Mouse (Mus musculus): ENCODE measurements around the gene Coq8b. TPM values are rescaled to one million over a fixed set of nuclear protein-coding genes. Genes with fewer than 3 reads are reported as not detected.

Gene Coq8b
- total RNA-seq, 1 experiment from 2014 or later: 7.0 TPM

GRCm38 (mm10) chr7:27259271-27259721 is 26.5 kb downstream of the Coq8b start:
- ATAC-seq (replicated peaks; ENCODE audit: insufficient number of reproducible peaks, low FRiP score, low TSS enrichment, poor library complexity, severe bottlenecking): no peak

GRCm38 (mm10) chr7:27259771-27260170 is 26.9 kb downstream of the Coq8b start:
- no peak for ATAC-seq (replicated peaks; ENCODE audit: insufficient number of reproducible peaks, low FRiP score, low TSS enrichment, poor library complexity, severe bottlenecking)

DNA sequence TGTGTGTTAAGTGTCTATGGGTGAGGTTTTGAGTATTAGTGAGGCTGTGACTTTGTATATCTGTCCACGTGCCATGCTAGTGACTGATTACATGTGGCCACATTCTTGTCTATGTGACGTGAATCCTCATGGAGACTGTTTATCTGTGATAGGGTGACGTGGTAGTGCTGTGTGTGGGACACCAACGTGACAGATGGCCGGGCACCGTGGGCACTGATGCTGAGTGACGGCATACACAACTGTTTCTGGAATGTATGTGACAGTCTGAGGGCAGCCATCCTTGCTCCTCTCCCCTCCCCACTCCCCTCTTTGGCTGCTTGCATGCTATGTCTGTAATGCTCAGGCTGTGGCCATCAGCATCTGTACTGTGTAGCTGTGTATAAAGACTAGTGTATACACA is 28.0 kb downstream of the Coq8b start:
- no peak for ATAC-seq (replicated peaks; ENCODE audit: insufficient number of reproducible peaks, low FRiP score, low TSS enrichment, poor library complexity, severe bottlenecking)

GRCm38 (mm10) chr7:27261888-27262287 is 29.1 kb downstream of the Coq8b start:
- ATAC-seq (replicated peaks; ENCODE audit: insufficient number of reproducible peaks, low FRiP score, low TSS enrichment, poor library complexity, severe bottlenecking): no peak

- ATAC-seq (replicated peaks; ENCODE audit: insufficient number of reproducible peaks, low FRiP score, low TSS enrichment, poor library complexity, severe bottlenecking): no peak
These were observed 31.9 kb downstream of the Coq8b start for GRCm38 (mm10) chr7:27264761-27265160.

GRCm38 (mm10) chr7:27266515-27267128 is 33.8 kb downstream of the Coq8b start:
- no peak for ATAC-seq (replicated peaks; ENCODE audit: insufficient number of reproducible peaks, low FRiP score, low TSS enrichment, poor library complexity, severe bottlenecking)

DNA sequence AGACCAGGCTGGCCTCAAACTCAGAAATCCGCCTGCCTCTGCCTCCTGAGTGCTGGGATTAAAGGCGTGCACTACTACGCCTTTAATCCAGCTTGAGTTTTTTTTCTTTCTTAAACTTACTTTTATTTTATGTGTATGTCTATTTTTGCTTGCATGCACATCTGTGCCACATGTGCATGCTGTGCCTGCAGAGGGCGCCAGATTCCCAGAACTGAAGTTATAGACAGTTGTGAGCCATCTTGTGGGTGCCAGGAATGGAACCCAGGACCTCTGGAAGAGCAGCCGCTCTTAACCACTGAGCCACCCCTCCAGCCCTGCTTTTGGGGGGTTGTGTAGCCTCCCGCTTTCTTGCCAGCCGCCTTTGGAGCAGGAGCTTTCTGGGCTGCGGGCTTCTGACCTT is 38.6 kb downstream of the Coq8b start:
- ATAC-seq (replicated peaks; ENCODE audit: insufficient number of reproducible peaks, low FRiP score, low TSS enrichment, poor library complexity, severe bottlenecking): no peak

- no peak for ATAC-seq (replicated peaks; ENCODE audit: insufficient number of reproducible peaks, low FRiP score, low TSS enrichment, poor library complexity, severe bottlenecking)
These were observed 41.0 kb downstream of the Coq8b start for GRCm38 (mm10) chr7:27273739-27274351.

DNA sequence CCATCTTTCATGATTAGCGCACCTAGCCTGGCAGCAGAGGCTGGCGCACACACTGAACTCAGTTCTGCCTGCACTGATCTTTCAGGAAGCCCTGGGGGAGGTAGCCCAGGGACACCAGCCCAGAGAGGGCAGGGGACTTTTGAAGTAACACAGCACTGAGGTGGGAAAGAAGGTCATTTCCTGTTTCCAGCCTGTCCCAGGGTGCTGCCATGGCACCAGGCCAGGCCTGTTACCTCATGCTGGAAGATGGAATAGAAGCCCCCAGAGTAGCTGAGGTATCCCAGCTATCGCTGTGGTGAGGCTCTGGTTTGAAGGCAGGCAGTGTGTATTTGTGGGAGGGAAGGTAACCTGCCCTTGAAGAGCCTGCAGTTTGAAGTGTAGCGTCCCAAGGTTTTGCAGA is 42.1 kb downstream of the Coq8b start:
- ATAC-seq (replicated peaks; ENCODE audit: insufficient number of reproducible peaks, low FRiP score, low TSS enrichment, poor library complexity, severe bottlenecking): no peak

DNA sequence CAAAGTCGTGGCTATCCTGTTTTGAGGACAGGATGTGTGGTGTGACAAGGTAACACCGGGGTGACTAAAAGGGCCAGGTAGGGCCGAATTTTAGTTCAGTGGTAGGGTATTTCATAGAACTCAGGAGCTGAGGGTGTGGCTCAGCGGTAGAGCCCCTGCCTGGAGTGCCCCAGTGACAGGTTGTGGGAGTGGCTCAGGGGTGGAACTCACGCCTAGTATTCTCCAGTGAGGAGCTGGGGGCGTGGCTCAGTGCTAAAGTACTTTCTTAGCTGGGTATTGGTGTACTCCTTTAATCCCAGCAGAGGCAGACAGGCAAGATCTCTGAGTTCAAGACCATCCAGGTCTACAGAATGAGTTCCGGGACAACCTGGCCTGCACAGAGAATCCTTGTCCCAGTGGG is 43.2 kb downstream of the Coq8b start:
- no peak for ATAC-seq (replicated peaks; ENCODE audit: insufficient number of reproducible peaks, low FRiP score, low TSS enrichment, poor library complexity, severe bottlenecking)

- no peak for ATAC-seq (replicated peaks; ENCODE audit: insufficient number of reproducible peaks, low FRiP score, low TSS enrichment, poor library complexity, severe bottlenecking)
These were observed 44.4 kb downstream of the Coq8b start for GRCm38 (mm10) chr7:27277191-27277590.

- no peak for ATAC-seq (replicated peaks; ENCODE audit: insufficient number of reproducible peaks, low FRiP score, low TSS enrichment, poor library complexity, severe bottlenecking)
These were observed 48.9 kb downstream of the Coq8b start for GRCm38 (mm10) chr7:27281717-27282116.

- no peak for ATAC-seq (replicated peaks; ENCODE audit: insufficient number of reproducible peaks, low FRiP score, low TSS enrichment, poor library complexity, severe bottlenecking)
These were observed 49.4 kb downstream of the Coq8b start for GRCm38 (mm10) chr7:27282225-27282624.

DNA sequence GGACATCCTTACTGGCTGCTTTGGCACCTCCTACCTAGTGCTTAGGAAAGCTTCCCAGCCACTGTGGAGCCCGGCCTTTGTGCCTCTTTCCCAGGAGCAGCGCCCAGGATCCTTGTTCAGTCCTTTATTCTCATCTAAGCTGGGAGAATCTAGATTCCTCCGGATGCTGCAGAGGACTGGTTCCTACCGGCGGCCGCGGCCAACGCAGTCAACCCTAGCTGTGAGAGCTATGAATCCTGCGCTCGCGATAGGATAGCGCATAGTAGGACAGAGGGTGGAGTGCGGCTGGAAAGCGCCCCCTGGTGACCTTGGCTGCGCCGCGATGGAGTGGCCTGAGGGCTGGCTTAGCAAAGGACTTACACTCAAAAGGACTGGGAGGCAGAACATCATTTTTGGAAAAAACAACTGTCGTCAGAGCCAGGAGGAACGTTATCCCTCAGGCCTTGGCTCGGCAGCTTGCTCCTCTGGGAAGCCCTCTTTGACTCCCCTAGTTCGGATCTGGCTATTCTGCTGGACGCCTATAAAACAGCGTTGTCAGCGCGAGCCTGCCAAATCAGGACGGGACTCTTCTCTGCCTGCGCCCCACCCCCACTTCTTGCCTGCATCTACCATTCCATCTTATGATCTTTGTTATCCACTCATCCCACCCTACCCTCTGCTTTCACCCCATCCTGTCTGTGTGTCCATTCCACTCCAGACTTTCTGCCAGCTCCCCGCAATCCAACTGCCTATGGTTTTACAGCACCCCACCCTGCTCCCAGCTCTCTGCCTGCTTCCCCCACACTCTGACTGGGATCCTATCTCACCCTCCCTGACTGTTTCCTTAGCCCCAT is 52.3 kb downstream of the Coq8b start:
- ATAC-seq (replicated peaks; ENCODE audit: insufficient number of reproducible peaks, low FRiP score, low TSS enrichment, poor library complexity, severe bottlenecking): 0 out of 2 replicates have a peak, but pooled peaks have one; percentile 37

GRCm38 (mm10) chr7:27285698-27286066 is 52.9 kb downstream of the Coq8b start:
- ATAC-seq (replicated peaks; ENCODE audit: insufficient number of reproducible peaks, low FRiP score, low TSS enrichment, poor library complexity, severe bottlenecking): no peak

- ATAC-seq (replicated peaks; ENCODE audit: insufficient number of reproducible peaks, low FRiP score, low TSS enrichment, poor library complexity, severe bottlenecking): no peak
These were observed 55.9 kb downstream of the Coq8b start for GRCm38 (mm10) chr7:27288732-27289131.

- ATAC-seq (replicated peaks; ENCODE audit: insufficient number of reproducible peaks, low FRiP score, low TSS enrichment, poor library complexity, severe bottlenecking): no peak
These were observed 57.7 kb downstream of the Coq8b start for GRCm38 (mm10) chr7:27290555-27290954.

DNA sequence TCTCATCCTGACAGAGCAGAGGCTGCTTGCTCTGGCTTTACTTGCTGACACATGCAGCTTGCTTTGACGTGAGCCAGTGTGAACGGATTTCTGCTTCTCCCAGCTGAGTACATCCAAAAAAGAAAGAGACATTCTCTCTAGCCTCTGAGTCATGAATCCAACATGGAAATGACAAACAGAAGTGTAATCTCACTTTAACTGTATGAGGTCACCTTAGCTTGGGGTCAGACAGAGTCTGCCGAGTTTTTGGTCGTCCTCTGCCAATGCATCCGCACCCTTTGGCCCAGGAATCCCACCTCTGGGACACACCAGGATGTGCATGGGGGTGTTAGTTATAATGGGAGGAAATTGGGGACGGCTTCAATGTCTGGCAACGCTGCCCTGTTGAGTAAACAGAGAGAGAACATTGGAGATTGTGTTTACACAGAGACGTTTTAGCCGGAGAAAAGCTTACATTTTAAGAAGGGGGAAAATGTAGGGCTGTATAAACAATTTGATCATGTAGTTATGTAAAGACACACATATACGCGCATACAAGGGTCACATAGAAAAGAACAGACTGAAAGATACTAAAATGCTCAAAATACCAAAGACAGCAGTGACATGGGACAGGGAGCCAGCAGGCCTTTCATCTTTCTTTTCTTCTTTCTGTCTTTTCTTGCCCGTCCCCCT is 59.1 kb downstream of the Coq8b start:
- ATAC-seq (replicated peaks; ENCODE audit: insufficient number of reproducible peaks, low FRiP score, low TSS enrichment, poor library complexity, severe bottlenecking): no peak

DNA sequence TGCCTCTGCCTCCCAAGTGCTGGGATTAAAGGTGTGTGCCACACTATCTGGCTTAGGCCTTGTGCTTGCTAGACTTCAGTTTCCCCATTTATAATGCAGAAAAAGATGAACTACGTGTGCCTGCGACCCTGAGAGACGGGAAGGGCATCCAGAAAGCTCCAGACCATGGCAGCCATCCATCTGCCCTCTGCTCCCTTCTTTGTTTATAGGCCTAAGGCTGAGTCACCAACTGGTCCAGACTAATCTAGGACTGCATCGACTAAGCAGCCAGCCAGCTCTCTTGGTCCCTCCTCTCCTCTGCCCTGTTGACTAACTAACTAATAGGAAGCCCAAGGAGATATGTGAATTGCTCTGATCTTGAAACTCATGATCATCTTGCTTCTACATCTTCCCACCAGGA is 63.1 kb downstream of the Coq8b start:
- ATAC-seq (replicated peaks; ENCODE audit: insufficient number of reproducible peaks, low FRiP score, low TSS enrichment, poor library complexity, severe bottlenecking): no peak
